Mouse (Mus musculus) embryonic stem cell, embryonic (primary cell): ENCODE results near the gene Krtap4-2.
"Not testable (repeated sequence)": the region's sequence is repeated elsewhere in the genome, so short reads cannot be mapped to it uniquely, and the experiment has no call there.

Experiments used
- CTCF ChIA-PET, 4 experiments: fragments of 300-600 bp in 2 of 4; fragments of 350-600 bp in 2 of 4; sonication (Branson Sonifier 250); formaldehyde crosslinking; loops; one replicate each; lab custom pipeline; 2022; ENCODE audit warnings: inconsistent platforms in 2 of 4; lab: Charles Lee
- POLR2A ChIA-PET, 4 experiments: fragments of 300-600 bp in 2 of 4; fragments of 350-600 bp in 2 of 4; sonication (Branson Sonifier 250); formaldehyde crosslinking; loops; one replicate each; lab custom pipeline; 2022; ENCODE audit warnings: antibody characterized with exemption in 4 of 4, inconsistent platforms in 1 of 4; lab: Charles Lee

Gene Krtap4-2

DNA sequence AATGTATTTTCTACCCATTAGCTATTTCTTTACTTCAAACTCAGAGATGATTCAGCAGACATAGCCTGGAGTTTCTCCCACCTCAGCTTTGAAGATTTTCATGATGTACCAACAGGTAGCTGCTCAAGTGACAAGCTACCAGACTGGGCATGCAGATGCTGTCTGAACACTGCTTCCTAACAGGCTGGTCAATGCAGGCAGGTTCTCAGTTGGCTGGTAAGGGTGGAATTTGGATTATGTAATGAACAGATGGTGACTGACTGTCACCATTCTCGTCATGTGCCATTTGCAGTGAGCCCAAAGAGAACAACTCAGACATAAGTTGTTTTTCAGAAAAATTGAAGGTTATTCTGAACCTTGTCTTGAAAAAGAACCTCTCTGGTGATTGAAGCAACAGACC, 25.8 kb downstream of the Krtap4-2 start:
- CTCF ChIA-PET = no interaction called here

DNA sequence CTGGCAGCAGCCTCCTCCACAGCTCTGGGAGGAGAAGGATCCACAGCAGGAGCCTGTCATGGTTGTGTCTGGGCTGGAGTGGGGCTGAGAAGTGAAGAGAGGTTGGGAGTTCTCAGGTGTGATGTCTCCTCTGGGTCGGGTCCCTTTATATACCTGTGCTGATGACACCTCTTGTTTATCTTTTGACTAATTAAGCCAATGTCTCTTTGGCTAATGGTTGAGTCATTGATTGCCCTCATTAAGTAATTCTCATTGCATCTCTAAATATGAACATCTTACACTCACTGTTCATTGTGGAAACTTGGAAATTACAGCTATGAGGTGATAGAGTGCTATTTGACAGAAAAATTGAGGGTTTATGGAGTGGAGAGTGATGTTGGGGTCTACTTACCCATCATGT, 31.7 kb downstream of the Krtap4-2 start, which contains the start of gene Gm11938:
Gene Gm11938, minus strand, starts transcription at position 101 of the 400 bp plus-strand sequence.
- POLR2A ChIA-PET = not testable (repeated sequence)

More for the DNA sequence above, 25.8 kb downstream of the Krtap4-2 start:
- POLR2A ChIA-PET = no interaction called here

DNA sequence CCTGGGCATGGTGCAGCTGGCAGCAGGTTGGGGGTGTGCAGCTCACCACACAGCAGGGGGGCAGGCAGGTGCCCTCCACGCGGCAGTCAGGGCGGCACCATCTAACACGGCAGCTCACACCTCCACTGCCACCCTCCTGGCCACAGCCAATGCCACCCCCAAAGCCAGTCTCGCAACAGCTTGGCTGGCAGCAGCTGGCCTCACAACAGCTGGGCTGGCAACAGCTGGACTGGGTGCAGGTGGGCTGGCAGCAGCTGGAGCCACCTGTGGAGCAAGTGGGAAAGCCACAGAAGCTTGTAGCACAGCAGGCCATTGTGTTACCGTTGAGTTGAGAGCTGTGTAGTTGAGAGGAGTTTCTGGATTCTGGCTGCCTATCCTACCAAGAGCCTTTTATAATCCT, 37.1 kb downstream of the Krtap4-2 start, which contains the start of gene Krtap9-3:
Gene Krtap9-3, minus strand, starts transcription at position 364 of the 400 bp plus-strand sequence.
- CTCF ChIA-PET = interaction anchor here in 2 of 4 experiments (0.5 to 0.8 kb wide), 2 partner anchors 23 to 24 kb away, joined by 3 to 5 read pairs; no protein-coding TSS in a partner anchor
- POLR2A ChIA-PET = not testable (repeated sequence)

More for the DNA sequence above, 31.7 kb downstream of the Krtap4-2 start, which contains the start of gene Gm11938:
- CTCF ChIA-PET = interaction anchor here in 1 of 4 experiments (1.1 kb wide), 1 partner anchor 29 kb away, joined by 3 read pairs; no protein-coding TSS in a partner anchor

DNA sequence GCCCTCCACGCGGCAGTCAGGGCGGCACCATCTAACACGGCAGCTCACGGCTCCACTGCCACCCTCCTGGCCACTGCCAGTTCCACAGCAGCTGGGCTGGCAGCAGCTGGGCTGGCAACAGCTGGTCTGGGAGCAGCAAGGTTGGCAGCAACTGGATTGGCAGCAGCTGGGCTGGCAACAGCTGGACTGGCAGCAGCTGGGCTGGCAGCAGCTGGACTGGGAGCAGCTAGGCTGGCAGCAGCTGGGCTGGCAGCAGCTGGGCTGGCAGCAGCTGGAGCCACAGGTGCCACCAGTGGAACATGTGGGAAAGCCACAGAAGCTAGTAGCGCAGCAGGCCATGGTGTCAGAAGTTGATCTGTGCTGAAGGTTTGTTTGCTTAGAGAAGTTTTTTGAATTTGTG, 43.9 kb downstream of the Krtap4-2 start, which contains the start of gene Krtap1-3:
Gene Krtap1-3, minus strand, starts transcription at position 359 of the 400 bp plus-strand sequence.
- ChIA-PET POLR2A (no interaction called here), CTCF (interaction anchor here in 2 of 4 experiments (0.5 to 2.1 kb wide), 2 partner anchors 17 kb away, joined by 7 to 9 read pairs; no protein-coding TSS in a partner anchor)

GRCm38 (mm10) chr11:99585096-99585495, 49.8 kb downstream of the Krtap4-2 start:
- POLR2A ChIA-PET = no interaction called here

More at GRCm38 (mm10) chr11:99585096-99585495, 49.8 kb downstream of the Krtap4-2 start:
- CTCF ChIA-PET = interaction anchor here in 2 of 4 experiments (0.6 to 0.7 kb wide), 2 partner anchors 11 to 435 kb away, joined by 3 read pairs; no protein-coding TSS in a partner anchor
